Mouse (Mus musculus): Measurements from ENCODE around the gene Shoc2.

DNA sequence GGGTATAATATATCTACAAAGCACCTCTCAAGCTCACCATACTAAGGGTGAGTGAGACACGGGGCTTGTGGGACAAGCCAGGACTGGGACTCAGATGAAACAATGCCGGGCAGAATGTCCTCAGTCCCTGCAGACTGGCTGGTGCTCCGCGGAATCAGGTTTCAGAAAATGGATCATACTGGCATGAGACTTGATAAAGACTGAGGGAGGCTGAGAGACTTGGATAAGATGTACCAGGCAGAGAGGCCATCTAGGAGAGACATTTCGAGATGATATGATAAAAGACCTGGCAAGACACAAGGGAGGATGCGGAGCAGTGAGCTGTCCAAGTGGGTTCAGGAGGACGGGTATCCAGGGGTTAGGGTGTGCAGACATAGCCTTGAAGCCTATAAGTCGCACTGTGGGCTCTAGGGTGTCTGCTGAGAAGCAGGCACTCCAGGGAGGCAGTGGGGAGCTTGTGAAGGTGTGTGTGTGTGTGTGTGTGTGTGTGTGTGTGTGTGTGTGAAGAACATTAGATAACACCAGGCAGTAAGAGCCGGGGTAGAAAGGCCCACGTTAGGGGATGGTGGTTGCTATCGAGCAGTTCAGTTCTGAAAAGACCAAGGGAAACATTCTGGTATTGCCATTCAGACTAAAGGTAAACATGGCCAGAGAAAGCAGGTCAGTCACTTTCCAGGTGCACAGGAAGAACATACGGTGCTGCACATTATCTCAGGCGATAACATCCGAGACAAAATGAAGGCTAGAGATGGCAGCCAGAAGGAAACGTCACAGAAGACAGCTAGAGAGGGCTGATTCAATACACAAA, 42.0 kb upstream of the Shoc2 start:
- TF ChIP-seq POLR2A (IDR thresholded peaks at IDR 0.05; ENCODE audit: low read depth, low read length) = no peak
- TF ChIP-seq CTCF (conservative IDR thresholded peaks at IDR 0.05; ENCODE audit: insufficient read depth, insufficient read length, low read depth, low read length) = no peak

Data from kidney, adult 2 months (tissue).